Mouse (Mus musculus): Measurements from ENCODE around the gene Ccdc124. TPM values are rescaled to one million over a fixed set of nuclear protein-coding genes. Genes with fewer than 3 reads are reported as not detected.

Ccdc124 gene
- total and polyA plus RNA-seq, 3 experiments = 47.6 to 87.1 TPM; not detected in 1

- DNase-seq (ENCODE audit: low read depth, low spot score) = peak; percentile 100
- Histone ChIP-seq H3K9me3 (replicated peaks; ENCODE audit: insufficient read depth, low read length) (no peaks in the 10 kb centered on the region), H3K36me3 (ENCODE audit: control insufficient read depth in 1 of 2, insufficient read depth in 2 of 2, low read length in 2 of 2) (peaks cover 0 to 11% of the 10 kb centered on the region in 2 experiments; a peak in 2 of 4 replicates), H3K9ac (ENCODE audit: control insufficient read depth, low read depth, low read length, poor library complexity, severe bottlenecking) (peak within 1 kb of the TSS; percentile 87), H3K4me1 (ENCODE audit: control insufficient read depth in 1 of 2, insufficient read depth in 2 of 2, low read length in 2 of 2) (peaks cover 0 to 7% of the 10 kb centered on the region in 2 experiments; a peak in 1 of 4 replicates), H3K27me3 (ENCODE audit: control insufficient read depth in 1 of 2, insufficient read depth in 2 of 2, low read length in 2 of 2) (no peaks in the 10 kb centered on the region), H3K79me2 (ENCODE audit: control insufficient read depth, insufficient read depth, low read length, poor library complexity) (no peaks in the 10 kb centered on the region; the same call in 1 of the 2 replicates), H3K27ac (ENCODE audit: control insufficient read depth, low read depth, low read length) (peak within 1 kb of the TSS; percentile 91), H3K4me3 (ENCODE audit: control insufficient read depth in 1 of 2, insufficient read depth in 1 of 2, low read depth in 2 of 2, low read length in 2 of 2) (peak within 1 kb of the TSS; percentile 65 to 73)
- no peak for TF ChIP-seq GABPA (IDR thresholded peaks at IDR 0.05; ENCODE audit: low read depth, low read length)
- TF ChIP-seq ETS1 (IDR thresholded peaks at IDR 0.05; ENCODE audit: low read depth, low read length) = peak; percentile 43
- TF ChIP-seq POLR2AphosphoS2 (IDR thresholded peaks at IDR 0.05; ENCODE audit: low read length) = peak; percentile 98
- TF ChIP-seq TBP (IDR thresholded peaks at IDR 0.05; ENCODE audit: low read depth, low read length) = peak; percentile 99
- TF ChIP-seq MAX (IDR thresholded peaks at IDR 0.05; ENCODE audit: low read length) = no peak; the same call in 1 of the 2 replicates
- TF ChIP-seq ZNF384 (IDR thresholded peaks at IDR 0.05; ENCODE audit: low read depth, low read length) = peak; percentile 95
- TF ChIP-seq JUND (IDR thresholded peaks at IDR 0.05; ENCODE audit: low read depth, low read length) = no peak
- TF ChIP-seq MXI1 (IDR thresholded peaks at IDR 0.05; ENCODE audit: low read depth, low read length) = peak; percentile 86
- TF ChIP-seq ZMIZ1 (IDR thresholded peaks at IDR 0.05; ENCODE audit: low read depth, low read length) = peak; percentile 100
- no peak for TF ChIP-seq E2F4 (IDR thresholded peaks at IDR 0.05; ENCODE audit: borderline replicate concordance, low read depth, low read length)
- peak; percentile 96 for TF ChIP-seq ELF1 (IDR thresholded peaks at IDR 0.05; ENCODE audit: low read depth, low read length)
- no peak for TF ChIP-seq RAD21 (IDR thresholded peaks at IDR 0.05; ENCODE audit: low read depth, low read length)
- TF ChIP-seq MAFK (IDR thresholded peaks at IDR 0.05; ENCODE audit: borderline replicate concordance, low read depth, low read length) = no peak
- TF ChIP-seq TAL1 (IDR thresholded peaks at IDR 0.05; ENCODE audit: low read length) = no peak
- no peak; the same call in 1 of the 2 replicates for TF ChIP-seq KAT2A (conservative IDR thresholded peaks at IDR 0.05; ENCODE audit: low read depth, low read length)
- peak; percentile 84; the same call in 1 of the 2 replicates for TF ChIP-seq POLR2AphosphoS5 (IDR thresholded peaks at IDR 0.05; ENCODE audit: borderline replicate concordance, low read depth, low read length)
- no peak for TF ChIP-seq CHD1 (IDR thresholded peaks at IDR 0.05; ENCODE audit: low read depth, low read length)
- TF ChIP-seq USF1 (IDR thresholded peaks at IDR 0.05; ENCODE audit: low read depth, low read length) = 0 out of 2 replicates have a peak, but pooled peaks have one; percentile 18
- peak; percentile 100 for TF ChIP-seq NELFE (IDR thresholded peaks at IDR 0.05; ENCODE audit: low read depth, low read length)
- peak; percentile 78 for TF ChIP-seq HCFC1 (IDR thresholded peaks at IDR 0.05; ENCODE audit: low read depth, low read length)
- TF ChIP-seq NRF1 (IDR thresholded peaks at IDR 0.05; ENCODE audit: insufficient read depth, low read depth, low read length, poor library complexity, severe bottlenecking) = 0 out of 2 replicates have a peak, but pooled peaks have one; percentile 6
- TF ChIP-seq ZC3H11A (IDR thresholded peaks at IDR 0.05; ENCODE audit: low read depth, low read length) = no peak
- peak; percentile 95 to 99 for TF ChIP-seq POLR2A (IDR thresholded peaks at IDR 0.05; ENCODE audit: control insufficient read depth in 1 of 2, insufficient read depth in 1 of 2, low read depth in 1 of 2, low read length in 2 of 2, poor library complexity in 1 of 2)
- TF ChIP-seq SIN3A (IDR thresholded peaks at IDR 0.05; ENCODE audit: low read length) = peak; percentile 89
- TF ChIP-seq MAZ (IDR thresholded peaks at IDR 0.05; ENCODE audit: low read depth, low read length) = peak; percentile 82
- TF ChIP-seq EP300 (IDR thresholded peaks at IDR 0.05; ENCODE audit: low read depth in 1 of 2, low read length in 2 of 2) = no peak
- TF ChIP-seq RCOR1 (IDR thresholded peaks at IDR 0.05; ENCODE audit: low read depth, low read length) = no peak
- no peak for TF ChIP-seq USF2 (IDR thresholded peaks at IDR 0.05; ENCODE audit: borderline replicate concordance in 1 of 2, insufficient read depth in 1 of 2, low read depth in 1 of 2, low read length in 2 of 2)
- TF ChIP-seq TCF12 (IDR thresholded peaks at IDR 0.05; ENCODE audit: low read depth, low read length) = peak; percentile 60
These were observed 34.1 kb downstream of the Ccdc124 start, which contains the start of gene Arrdc2 for GRCm38 (mm10) chr8:70839408-70840351. Gene Arrdc2 (minus strand): TSS chr8:70839720.

Measured in MEL (cell line).